Mouse (Mus musculus): Measurements from ENCODE around the gene Hip1.
"Not testable (repeated sequence)": the region's sequence is repeated elsewhere in the genome, so short reads cannot be mapped to it uniquely, and the experiment has no call there.

DNA sequence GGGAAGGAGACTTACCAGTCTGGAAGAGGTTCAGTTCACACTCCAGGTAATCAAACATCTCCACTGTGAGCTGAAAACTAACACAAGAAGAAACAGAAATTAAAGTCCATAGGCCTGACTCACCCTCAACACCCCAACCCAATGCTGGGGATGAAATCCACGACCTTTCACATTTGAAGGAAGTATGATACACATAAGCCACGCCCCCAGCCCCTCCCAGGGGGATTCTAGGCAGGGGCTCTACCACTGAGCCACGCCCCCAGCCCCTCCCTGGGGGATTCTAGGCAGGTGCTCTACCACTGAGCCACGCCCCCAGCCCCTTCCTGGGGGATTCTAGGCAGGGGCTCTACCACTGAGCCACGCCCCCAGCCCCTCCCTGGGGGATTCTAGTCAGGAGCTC lies 93.4 kb downstream of the Hip1 start:
- not testable (repeated sequence) for TF ChIP-seq CTCF (IDR thresholded peaks at IDR 0.05; ENCODE audit: low read depth, low read length); GATA1 (IDR thresholded peaks at IDR 0.05; ENCODE audit: borderline replicate concordance, low read length); GATA2 (IDR thresholded peaks at IDR 0.05; ENCODE audit: borderline replicate concordance, low read depth, low read length); POLR2AphosphoS5 (IDR thresholded peaks at IDR 0.05; ENCODE audit: insufficient replicate concordance, low read depth, low read length); TAL1 (conservative IDR thresholded peaks at IDR 0.05; ENCODE audit: low read depth, low read length)
